Mouse (Mus musculus): ENCODE data around the gene Oxt. TPM values are rescaled to one million over a fixed set of nuclear protein-coding genes. Genes with fewer than 3 reads are reported as not detected.

Gene Oxt
- total RNA-seq, 2 experiments from 2014 or later: not detected

- DNase-seq (ENCODE audit: low spot score in 2 of 2): peak; percentile 67 to 69
These were observed 2.2 kb downstream of the Oxt start for GRCm38 (mm10) chr2:130578148-130578547.

GRCm38 (mm10) chr2:130579791-130580190, 3.8 kb downstream of the Oxt start:
- no peak for DNase-seq (ENCODE audit: low spot score in 2 of 2)

- DNase-seq (ENCODE audit: low spot score in 2 of 2): no peak
These were observed 5.2 kb downstream of the Oxt start for GRCm38 (mm10) chr2:130581201-130581600.

- no peak for DNase-seq (ENCODE audit: low spot score in 2 of 2)
These were observed 6.6 kb downstream of the Oxt start, which contains the start of gene Avp for GRCm38 (mm10) chr2:130582552-130582951. Avp (minus strand) TSS chr2:130582554.

GRCm38 (mm10) chr2:130583902-130584560, 8.1 kb downstream of the Oxt start:
- DNase-seq (ENCODE audit: low spot score in 2 of 2): no peak

GRCm38 (mm10) chr2:130586016-130586415, 10.0 kb downstream of the Oxt start:
- DNase-seq (ENCODE audit: low spot score in 2 of 2): no peak

- DNase-seq (ENCODE audit: low spot score in 2 of 2): no peak
These were observed 12.4 kb downstream of the Oxt start for GRCm38 (mm10) chr2:130588373-130588772.

- DNase-seq (ENCODE audit: low spot score in 2 of 2): no peak
These were observed 13.2 kb downstream of the Oxt start for GRCm38 (mm10) chr2:130589157-130589556.

GRCm38 (mm10) chr2:130589761-130590160, 13.8 kb downstream of the Oxt start:
- no peak for DNase-seq (ENCODE audit: low spot score in 2 of 2)

- no peak for DNase-seq (ENCODE audit: low spot score in 2 of 2)
These were observed 15.0 kb downstream of the Oxt start for GRCm38 (mm10) chr2:130591016-130591415.

GRCm38 (mm10) chr2:130595596-130595995, 19.6 kb downstream of the Oxt start:
- DNase-seq (ENCODE audit: low spot score in 2 of 2): no peak

- peak; percentile 49 to 50 for DNase-seq (ENCODE audit: low spot score in 2 of 2)
These were observed 21.6 kb downstream of the Oxt start for GRCm38 (mm10) chr2:130597601-130598010.

GRCm38 (mm10) chr2:130598399-130598798, 22.4 kb downstream of the Oxt start:
- DNase-seq (ENCODE audit: low spot score in 2 of 2): no peak

GRCm38 (mm10) chr2:130602195-130602594, 26.2 kb downstream of the Oxt start:
- no peak for DNase-seq (ENCODE audit: low spot score in 2 of 2)

- no peak for DNase-seq (ENCODE audit: low spot score in 2 of 2)
These were observed 37.1 kb downstream of the Oxt start for GRCm38 (mm10) chr2:130613091-130613490.

- DNase-seq (ENCODE audit: low spot score in 2 of 2): no peak
These were observed 43.0 kb downstream of the Oxt start for GRCm38 (mm10) chr2:130618972-130619371.

Small RNA genes within 50 kb of the gene (microRNA-seq; reads per million reads assigned to microRNA genes)
- 0 reads per million in 2 experiments for gene Gm23876

Other genes with a start within 250 kb of the Oxt start
- 10 to 100 TPM; 16.9 to 20.0 TPM for gene Cpxm1, start 178.6 kb upstream of the Oxt start, total RNA-seq (2021)
- not detected for gene Gm28372, start 170.9 kb upstream of the Oxt start, total RNA-seq (2021)
- gene 1700020A23Rik, start 170.9 kb upstream of the Oxt start, total RNA-seq (2021): not detected
- gene Tmem239, start 169.7 kb upstream of the Oxt start, total RNA-seq (2021): not detected
- 10 to 100 TPM; 87.1 to 98.7 TPM for gene Vps16, start 151.8 kb upstream of the Oxt start, total RNA-seq (2021)
- 10 to 100 TPM; 19.1 to 23.3 TPM for gene Pced1a, start 151.5 kb upstream of the Oxt start, total RNA-seq (2021)
- gene Ptpra, start 125.9 kb upstream of the Oxt start, total RNA-seq (2021): 100 to 1,000 TPM; 283 to 297 TPM
- gene Mrps26, start 12.4 kb upstream of the Oxt start, total RNA-seq (2021): 10 to 100 TPM; 73.6 to 81.5 TPM
- not detected for gene Avp, start 6.4 kb downstream of the Oxt start, total RNA-seq (2021)
- 1 to 10 TPM; 8.1 to 8.7 TPM for gene Fastkd5, start 53.9 kb downstream of the Oxt start, total RNA-seq (2021)
- 1 to 10 TPM; 7.4 to 8.2 TPM for gene Ubox5, start 53.9 kb downstream of the Oxt start, total RNA-seq (2021)
- 10 to 100 TPM; 43.9 to 50.5 TPM for gene Lzts3, start 66.6 kb downstream of the Oxt start, total RNA-seq (2021)
- gene Ddrgk1, start 88.5 kb downstream of the Oxt start, total RNA-seq (2021): 10 to 100 TPM; 57.9 to 71.9 TPM
- 10 to 100 TPM; 39.5 to 43.4 TPM for gene Itpa, start 91.4 kb downstream of the Oxt start, total RNA-seq (2021)
- gene Slc4a11, start 121.3 kb downstream of the Oxt start, total RNA-seq (2021): under 1 TPM; 0.21 to 0.38 TPM

All from layer of hippocampus, postnatal 10 days (tissue).